19 mouse cellular contexts compared by ENCODE assay signal in the genomic region with DNA sequence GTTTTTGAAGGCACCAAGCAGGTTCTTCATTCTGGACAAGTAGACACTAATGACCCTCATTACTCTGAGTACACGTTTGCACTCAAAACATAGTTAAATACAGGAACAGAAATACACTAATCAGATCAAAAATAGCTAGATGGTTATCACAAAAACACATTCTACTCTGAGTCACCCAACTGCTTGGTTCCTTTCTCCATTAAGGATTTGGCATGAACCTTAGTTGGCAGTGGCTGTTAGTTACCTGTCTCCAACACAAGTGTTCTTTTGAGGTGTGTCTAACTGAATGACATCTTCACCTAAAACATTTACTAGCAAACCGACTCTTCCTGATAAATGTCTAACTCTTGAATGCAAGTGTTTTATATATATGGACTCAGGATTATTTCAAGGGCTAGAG.
DNase-seq lines count a peak whose midpoint lies in the region; ATAC-seq lines count a peak whose summit lies in the region.
"Had no signal": no experiment of that assay in that cellular context is flagged by ENCODE, and none has a peak within 500 bp of the region (broad histone marks: within the 10 kb centered on the region; RNA-seq: fewer than 3 reads in every experiment).

No protein-coding gene starts in this region.

- H3K4me2 ChIP-seq in hindbrain, embryonic 16.5 days (ENCODE audit: low read length) = no peak overlapping the region

- DNase-seq in fat pad, adult 2 months (ENCODE audit: extremely low read depth, low read depth, low spot score) = peak; percentile 66
- DNase-seq in gonadal fat pad, adult 2 months (ENCODE audit: low read depth) = peak; percentile 61
- DNase-seq in embryo, embryonic 10.5 days (ENCODE audit: low spot score) = no peak
- DNase-seq: adrenal gland, adult 2 months; adrenal gland, adult 8-10 months; adrenal gland, postnatal 10 days; adrenal gland, postnatal 14 days; adrenal gland, postnatal 25 days; adrenal gland, postnatal 36 days; B cell, adult 2 months; cerebellum, adult 11 months; cerebellum, adult 11-12 months; cerebellum, adult 18-20 months had no signal

- WGBS in hindbrain, embryonic 16.5 days = 93% methylated on average over 2 of the region's 2 CpGs

- no peak overlapping the region for H3K9ac ChIP-seq in hindbrain, embryonic 16.5 days (ENCODE audit: low read depth, low read length)

- no peak overlapping the region for H3K27ac ChIP-seq in hindbrain, embryonic 16.5 days (ENCODE audit: low read depth, low read length)

- no peak for ATAC-seq in hindbrain, embryonic 16.5 days
- ATAC-seq: activated CD4-positive, CD25-positive, alpha-beta regulatory T cell, adult 4 months; CD4-positive, CD25-positive, alpha-beta regulatory T cell, adult 4 months; Patski had no signal

- H3K36me3 ChIP-seq in hindbrain, embryonic 16.5 days (ENCODE audit: control insufficient read depth, insufficient read depth, low read length) = no peaks in the 10 kb centered on the region
- H3K36me3 ChIP-seq: G1E had no signal

- no peaks in the 10 kb centered on the region for H3K27me3 ChIP-seq in hindbrain, embryonic 16.5 days (replicated peaks; ENCODE audit: control insufficient read depth, insufficient read depth, low read length)
- H3K27me3 ChIP-seq: CH12.LX, Patski had no signal

- no peaks in the 10 kb centered on the region for H3K9me3 ChIP-seq in hindbrain, embryonic 16.5 days (ENCODE audit: control insufficient read depth, low read length)
- H3K9me3 ChIP-seq: G1E had no signal

- H3K4me3 ChIP-seq in hindbrain, embryonic 16.5 days (ENCODE audit: low read length) = no peak overlapping the region

- no peaks in the 10 kb centered on the region; the same call in 1 of the 2 replicates for H3K4me1 ChIP-seq in hindbrain, embryonic 16.5 days (ENCODE audit: control insufficient read depth, insufficient read depth, low read depth, low read length)
